Mouse (Mus musculus): ENCODE data around the gene Edem2.

The Edem2 gene

DNA sequence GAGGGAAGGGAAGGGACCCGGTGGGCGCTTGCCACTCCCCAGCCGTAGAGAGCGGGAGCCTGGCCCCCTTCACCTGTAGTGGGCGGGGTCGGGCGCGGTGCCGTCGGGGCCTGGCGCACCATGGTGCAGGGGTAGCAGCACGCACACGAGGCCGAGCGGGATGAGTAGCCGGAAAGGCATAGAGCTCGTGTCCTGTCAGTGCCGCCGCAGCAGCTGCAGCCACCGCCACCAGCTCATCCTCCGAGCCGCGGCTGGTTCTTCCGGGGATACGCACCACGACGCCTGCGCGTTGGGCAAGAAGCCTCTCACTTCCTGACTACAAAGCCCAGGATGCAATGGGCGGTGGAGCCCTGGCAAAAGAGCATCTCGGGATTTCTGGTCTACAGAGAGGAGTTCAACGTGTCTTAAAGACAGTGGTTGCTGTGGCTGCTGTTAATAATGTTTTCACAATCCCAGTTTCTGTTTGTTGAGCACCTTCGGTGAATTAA is at the start of gene Edem2:
TSS of gene Edem2 (minus strand) at position 318 of the 488 bp plus-strand sequence.
- in situ Hi-C loops (cut with MboI, MseI) = no loop called here

DNA sequence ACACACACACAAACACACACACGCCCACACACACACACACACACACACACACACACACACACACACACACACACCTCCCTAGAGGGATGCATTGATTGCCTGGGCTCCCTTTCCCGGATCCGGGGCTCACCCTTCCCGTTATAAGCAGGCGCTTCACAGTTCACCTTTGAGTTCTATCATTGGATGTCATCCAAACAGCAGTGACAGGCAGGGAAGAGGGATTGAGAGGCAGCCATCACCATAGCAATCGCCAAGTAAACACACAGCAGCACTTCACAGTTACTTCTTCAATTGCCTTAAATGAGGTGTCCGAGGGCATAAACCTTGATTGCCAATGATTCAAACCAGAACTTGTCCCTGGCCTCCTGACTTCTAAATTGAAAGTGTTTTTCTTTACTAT is 49.8 kb upstream of the Edem2 start:
- in situ Hi-C loops (cut with MboI, MseI) = loop anchor here (10.0 to 25.0 kb wide), 2 partner anchors 292 to 1524 kb away; partner anchors contain the start of gene Bpifb9a (in 1 of the 2)

DNA sequence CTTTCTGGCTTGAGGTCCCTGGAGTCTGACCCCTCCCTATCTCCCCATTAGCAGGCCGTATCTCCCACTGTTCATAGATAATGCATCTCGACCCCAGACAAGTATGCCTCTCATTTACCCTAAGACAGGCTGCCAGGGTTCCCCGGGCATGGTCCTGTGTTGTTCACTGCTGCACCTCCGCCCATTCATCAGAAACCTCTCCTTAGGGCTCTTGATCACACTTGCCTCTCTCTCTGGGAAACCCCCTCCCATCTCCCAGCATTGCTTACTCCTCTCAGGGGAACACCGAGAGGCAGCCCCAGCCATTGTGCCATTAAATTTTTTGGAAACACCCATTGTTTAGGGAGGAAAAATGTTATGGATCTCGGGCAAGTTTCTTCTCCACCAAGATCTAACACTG is 48.7 kb upstream of the Edem2 start:
- in situ Hi-C loops (cut with MboI, MseI) = loop anchor here (10.0 to 25.0 kb wide), 2 partner anchors 291 to 1523 kb away; partner anchors contain the start of gene Bpifb9a (in 1 of the 2)

DNA sequence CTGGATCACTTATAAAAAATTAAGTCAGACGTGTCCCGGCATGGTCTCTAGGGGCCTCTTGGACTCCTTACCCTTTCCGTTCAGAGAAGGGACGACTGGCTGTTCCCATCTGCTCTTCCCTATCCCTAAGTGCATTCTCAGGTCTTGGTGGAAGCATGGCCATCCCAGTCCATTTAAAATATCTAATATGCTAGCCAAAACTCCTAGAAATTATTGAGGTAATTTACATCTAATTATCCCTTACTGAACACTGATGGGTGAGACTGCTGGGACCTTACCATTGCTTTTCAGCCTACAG is 48.4 kb upstream of the Edem2 start:
- in situ Hi-C loops (cut with MboI, MseI) = loop anchor here (10.0 to 25.0 kb wide), 2 partner anchors 290 to 1523 kb away; partner anchors contain the start of gene Bpifb9a (in 1 of the 2)

DNA sequence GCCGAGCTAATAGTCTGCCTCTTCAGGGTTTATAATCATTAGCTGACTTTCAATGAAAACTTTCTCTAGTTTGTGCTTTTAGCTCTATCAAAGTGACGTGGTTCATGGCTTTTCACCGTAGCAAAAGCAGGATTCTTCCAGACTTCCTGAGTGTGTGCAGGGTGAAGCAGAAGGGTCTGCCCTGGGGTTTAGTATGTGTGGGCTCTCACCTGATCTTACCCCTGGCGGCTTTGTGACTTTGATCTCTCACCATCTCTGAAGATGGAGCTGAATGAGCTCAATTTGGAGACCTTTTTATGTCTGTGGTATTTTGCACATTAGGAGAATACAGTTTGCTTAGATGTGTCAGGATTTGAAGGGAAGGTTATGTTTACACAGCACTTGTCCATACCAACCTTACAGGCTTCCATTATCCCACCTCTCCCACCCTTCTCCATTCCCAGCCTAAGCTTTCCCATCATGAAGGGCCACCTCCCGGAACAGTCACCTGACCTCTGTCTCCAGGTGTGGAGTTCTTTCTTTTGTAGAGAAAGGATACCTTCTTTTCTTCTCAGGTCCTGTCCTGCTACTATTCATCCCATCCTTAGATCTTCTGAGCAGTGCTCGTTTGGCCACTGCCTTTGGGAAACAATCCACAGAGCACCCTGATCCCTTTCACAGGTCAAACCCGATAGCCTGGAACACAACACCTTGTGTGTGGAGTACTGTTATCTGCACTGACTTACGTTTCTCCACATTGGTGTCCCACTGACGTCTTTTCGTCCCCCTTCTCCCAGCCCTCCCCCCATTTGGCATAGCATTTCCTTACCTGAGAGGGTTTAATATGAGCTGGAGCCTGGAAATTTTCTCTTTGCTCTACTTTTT is 47.8 kb upstream of the Edem2 start:
- in situ Hi-C loops (cut with MboI, MseI) = loop anchor here (10.0 to 25.0 kb wide), 2 partner anchors 290 to 1522 kb away; partner anchors contain the start of gene Bpifb9a (in 1 of the 2)

DNA sequence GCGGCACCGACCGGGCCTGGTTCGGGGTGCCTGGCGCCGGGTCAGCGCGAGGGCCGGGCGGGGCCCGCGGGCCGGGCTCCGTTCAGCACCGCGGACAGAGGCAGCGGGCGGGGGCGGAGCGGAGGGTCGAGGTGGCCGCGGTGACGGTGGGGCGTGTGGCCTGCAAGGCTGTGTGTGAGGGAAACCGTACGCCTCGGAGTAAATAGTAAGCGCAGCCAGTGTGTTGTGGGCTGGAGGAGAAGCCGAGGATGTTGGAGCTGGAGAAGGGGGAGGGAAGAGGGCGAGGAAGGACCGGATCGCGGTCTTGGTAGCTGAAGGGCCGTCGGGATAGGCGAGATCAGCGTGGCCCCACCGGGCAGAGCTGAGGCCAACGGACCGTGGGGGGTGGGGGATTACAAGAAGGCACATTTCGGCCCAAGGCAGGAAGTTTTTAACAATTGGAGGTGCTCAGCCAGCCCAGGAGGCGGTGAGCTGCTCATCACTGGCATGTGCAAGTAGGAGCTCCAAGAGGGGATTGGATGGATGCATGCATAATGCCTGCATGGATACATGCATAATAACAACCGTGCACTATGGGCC is 46.5 kb upstream of the Edem2 start:
- in situ Hi-C loops (cut with MboI, MseI) = loop anchor here (10.0 to 25.0 kb wide), 2 partner anchors 288 to 1521 kb away; partner anchors contain the start of gene Bpifb9a (in 1 of the 2)

DNA sequence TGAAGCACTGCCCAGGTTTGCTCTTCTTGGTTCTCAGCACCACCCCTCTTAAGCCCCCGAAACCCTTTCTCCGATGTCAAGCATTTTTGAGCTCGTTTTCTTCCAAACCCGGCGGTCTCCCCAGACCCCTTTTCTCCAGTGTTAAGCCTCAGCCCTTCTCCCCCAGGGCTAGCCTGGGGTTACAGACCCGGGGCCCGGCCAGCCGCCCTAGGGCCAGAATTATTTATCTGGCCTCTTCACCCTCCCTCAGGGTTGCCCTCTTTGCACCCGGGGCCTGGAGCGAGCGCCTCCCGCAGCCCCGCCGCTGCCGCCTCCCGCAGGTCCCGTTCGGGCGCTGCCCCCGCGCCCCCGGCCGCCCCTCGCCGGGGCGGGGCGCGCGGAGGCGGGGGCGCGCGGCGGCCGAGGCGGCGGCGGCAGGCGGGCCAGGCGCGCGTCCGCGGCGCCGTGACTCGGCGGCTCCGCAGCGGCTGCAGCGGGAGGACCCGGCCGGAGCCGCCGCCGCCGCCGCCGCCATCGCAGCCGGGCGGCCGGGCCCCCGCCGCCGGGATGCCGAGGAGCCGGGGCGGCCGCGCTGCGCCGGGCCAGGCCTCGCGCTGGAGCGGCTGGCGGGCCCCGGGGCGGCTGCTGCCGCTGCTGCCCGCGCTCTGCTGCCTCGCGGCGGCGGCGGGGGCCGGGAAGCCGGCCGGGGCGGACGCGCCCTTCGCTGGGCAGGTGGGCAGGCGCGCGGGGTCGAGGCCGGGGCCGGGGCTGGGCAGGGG is 45.8 kb upstream of the Edem2 start, which contains the start of gene Mmp24:
TSS of gene Mmp24 (plus strand) at position 416 of the 758 bp plus-strand sequence.
- in situ Hi-C loops (cut with MboI, MseI) = loop anchor here (10.0 to 25.0 kb wide), 3 partner anchors 263 to 1520 kb away; partner anchors contain the start of genes Acss2 (in 1 of the 2), Bpifb9a (in 1 of the 2) and Ggt7 (in 1 of the 2)

DNA sequence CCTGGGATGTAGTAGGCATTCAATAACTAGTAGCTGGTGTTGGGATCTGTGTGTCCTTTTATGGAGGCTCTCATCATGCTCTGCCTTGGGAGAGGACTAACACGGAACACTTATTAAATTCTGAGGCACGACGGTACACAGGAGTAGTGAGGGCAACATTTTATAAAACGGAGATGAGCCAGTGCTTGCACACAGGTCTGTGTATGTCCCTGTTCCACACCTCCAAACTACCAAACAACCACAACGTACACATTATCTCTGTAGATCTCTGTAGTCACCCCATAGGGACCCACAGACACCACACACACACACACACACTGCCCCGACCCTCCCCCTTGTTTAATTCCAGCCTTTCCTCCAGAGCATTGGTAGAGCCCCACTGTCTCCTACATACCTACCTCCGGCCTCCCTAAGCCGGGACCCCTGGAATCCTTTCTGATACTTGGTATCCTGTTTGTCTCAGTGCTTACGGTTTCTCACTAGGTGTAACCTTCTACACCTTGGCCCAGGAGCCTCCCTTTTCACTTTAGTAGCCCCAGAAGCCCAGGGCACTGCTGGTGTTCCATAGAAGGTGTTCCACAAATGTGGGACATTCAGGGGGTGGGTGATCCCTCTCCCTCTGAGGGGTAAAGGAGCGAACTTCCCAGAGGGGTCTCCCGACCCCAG is 45.1 kb upstream of the Edem2 start:
- in situ Hi-C loops (cut with MboI, MseI) = loop anchor here in 1 of 2 experiments (10.0 to 25.0 kb wide), 2 partner anchors 262 to 1520 kb away; partner anchors contain the start of genes Acss2, Bpifb9a and Ggt7

DNA sequence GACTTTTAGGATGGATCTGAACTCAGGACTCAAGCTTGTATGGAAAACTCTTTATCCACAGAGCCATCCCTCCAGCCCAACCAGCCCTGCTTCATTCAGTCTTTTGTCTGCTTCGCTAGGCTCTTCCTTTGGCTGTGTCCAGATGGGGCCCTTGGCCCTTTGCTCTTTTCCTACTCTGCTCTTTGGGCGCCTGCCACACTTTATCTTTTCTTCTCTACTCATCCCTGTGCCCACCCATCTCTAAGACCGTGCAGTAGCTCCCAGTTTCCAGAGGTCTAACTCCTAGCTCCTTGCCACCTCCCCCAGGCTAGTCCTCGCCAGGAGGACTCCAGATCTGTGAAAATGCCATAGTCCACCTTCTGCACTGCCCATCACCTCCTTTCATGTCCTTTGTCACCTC is 44.4 kb upstream of the Edem2 start:
- in situ Hi-C loops (cut with MboI, MseI) = loop anchor here in 1 of 2 experiments (10.0 to 25.0 kb wide), 2 partner anchors 261 to 1519 kb away; partner anchors contain the start of genes Acss2, Bpifb9a and Ggt7

DNA sequence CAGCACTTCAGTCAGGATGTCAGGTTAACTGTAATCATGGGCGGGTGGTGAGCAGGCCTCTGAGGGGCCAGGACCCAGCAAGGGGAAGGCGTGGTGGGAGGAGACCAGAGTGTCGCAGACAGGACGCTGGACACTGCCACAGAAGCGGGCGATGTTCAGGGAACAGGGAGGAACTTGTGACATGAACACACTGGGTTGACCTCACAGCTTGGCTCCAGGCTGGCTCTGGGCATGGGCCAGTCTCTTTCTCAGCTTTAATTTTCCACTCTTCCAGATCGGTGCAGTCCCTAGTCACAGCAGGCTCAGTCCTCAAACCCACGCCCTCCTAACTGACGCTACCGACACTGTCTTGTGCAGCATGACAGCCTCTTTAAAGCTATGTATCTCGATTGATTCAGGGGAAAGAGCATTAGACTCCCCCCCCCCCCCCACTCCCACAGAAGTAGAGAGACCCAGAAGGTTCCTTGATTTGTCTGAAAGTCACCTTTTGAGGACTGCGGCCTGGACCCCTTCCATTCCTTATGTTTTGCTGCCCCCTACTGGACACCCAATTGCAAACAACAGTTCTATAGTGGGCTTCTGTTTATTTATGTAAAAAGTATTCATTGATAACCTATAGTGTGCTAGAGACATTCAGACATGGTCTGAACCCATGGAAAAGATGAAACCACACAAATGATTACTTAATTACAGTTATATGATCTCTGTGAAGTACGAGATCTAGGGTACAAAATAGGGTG is 35.6 kb upstream of the Edem2 start:
- in situ Hi-C loops (cut with MboI, MseI) = loop anchor here in 1 of 2 experiments (5.0 to 25.0 kb wide), 2 partner anchors 93 to 253 kb away; partner anchors contain the start of genes Acss2 and Ggt7

DNA sequence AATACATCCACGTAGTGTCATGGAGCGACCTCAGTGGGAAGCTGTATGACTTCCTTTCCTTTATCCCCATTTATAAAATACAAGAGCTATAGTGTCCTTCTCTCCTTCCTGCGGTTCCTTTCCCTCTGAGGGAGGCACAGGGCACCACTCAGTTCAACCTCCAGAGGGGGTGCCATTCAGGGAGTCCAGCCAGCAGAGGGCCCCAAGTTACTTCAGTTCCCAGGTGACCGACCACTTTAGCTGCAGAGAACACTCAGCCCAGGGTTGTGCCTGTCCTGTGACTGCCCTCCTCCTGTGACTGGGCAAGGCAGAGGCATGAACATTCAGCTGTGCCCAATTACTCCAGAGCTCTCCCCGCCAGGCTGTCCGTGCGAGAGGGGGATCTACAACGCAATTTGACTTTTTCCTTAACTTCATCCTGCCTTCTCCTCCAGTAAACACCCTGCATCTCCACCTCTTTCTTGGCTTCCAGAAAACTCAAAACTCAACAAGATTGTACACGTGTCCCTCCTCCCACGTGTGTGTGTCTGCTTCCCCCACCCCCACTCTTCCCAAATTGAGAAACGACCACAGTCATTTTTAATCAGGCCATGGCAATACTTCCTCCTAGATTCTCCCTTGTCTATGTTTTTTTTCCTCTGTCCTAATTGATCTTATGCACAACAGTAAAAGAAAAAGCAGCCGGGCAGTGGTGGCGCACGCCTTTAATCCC is 27.7 kb upstream of the Edem2 start:
- in situ Hi-C loops (cut with MboI, MseI) = loop anchor here in 1 of 2 experiments (25.0 kb wide), 1 partner anchor 245 kb away; the partner anchor contains the start of genes Acss2 and Ggt7

DNA sequence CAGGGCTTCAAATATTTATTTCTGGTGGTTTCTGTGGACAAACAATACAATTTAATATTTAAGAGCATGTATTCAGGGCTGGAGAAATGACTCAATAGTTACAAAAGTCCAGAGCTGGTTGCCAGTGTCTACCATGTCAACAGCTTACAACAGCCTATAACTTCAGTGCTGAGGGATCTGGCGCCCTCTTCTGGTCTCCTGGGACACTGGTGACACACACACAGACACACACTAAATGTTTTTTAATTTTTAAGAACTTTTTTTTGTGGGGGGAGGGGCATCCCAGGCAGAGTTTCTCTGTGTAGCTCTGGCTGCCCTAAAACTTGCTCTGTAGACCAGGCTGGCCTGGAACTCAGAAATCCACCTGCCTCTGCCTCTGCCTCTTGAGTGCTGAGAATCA is 26.5 kb upstream of the Edem2 start:
- in situ Hi-C loops (cut with MboI, MseI) = loop anchor here in 1 of 2 experiments (25.0 kb wide), 1 partner anchor 243 kb away; the partner anchor contains the start of genes Acss2 and Ggt7

DNA sequence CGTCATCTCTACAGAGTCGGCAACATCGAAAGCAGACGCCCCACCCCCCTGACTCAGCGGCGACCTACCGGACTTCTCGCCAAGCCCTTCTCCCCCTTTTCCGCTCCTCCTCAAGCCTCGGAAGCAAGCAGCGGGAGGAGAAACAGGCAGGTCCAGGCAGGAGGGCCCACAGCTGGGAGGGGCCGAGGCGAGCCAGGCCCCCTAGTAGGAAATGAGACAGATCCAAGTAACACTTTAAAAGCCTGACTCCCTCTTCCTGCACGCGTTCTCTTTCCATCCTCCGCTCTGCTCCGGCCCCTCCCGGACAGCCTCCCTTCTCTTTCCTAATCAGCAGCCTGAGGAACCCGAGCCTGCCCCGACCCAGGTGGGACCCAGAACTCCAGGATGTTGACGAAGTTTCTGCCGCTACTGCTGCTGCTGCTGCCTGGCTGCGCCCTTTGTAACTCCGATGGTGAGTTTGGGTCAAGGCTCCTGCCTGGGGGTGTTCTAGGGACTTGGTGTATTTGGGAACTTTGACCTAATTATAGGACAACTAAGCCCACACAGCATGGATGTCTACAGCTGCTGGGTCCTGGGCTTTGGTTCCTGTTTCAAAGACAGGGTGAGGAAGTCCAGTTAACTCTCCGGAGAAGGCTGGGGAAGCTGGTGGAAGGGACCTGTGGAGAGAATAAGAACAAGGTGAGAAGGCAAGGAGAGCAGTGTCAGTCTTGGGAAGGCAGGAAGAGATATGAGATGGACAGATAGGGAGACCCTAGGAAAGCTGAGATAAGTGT is 21.9 kb upstream of the Edem2 start, which contains the start of gene Procr:
TSS of gene Procr (plus strand) at position 104 of the 773 bp plus-strand sequence.
- in situ Hi-C loops (cut with MboI, MseI) = loop anchor here (5.0 to 25.0 kb wide), 2 partner anchors 79 to 239 kb away; partner anchors contain the start of genes Acss2 (in 1 of the 2) and Ggt7 (in 1 of the 2)

DNA sequence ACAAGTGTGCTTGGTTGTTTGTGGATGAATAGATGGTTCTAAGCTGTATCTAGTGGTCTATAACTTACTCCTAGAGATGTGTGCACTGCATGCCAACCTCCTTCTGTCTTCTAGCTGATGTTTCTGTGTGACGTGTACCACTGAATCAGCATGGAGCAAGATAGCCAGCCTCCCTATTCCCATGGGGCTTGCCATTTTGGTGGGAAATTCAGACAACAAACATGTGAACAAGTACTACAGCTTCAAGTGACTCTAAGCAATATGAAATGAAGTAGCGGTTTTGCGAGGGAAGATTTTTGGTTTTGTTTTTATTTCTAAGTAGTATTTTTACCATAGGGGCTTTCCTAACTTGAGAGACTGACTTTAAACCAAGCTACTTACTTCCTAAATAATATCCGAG is 20.1 kb upstream of the Edem2 start:
- in situ Hi-C loops (cut with MboI, MseI) = no loop called here

DNA sequence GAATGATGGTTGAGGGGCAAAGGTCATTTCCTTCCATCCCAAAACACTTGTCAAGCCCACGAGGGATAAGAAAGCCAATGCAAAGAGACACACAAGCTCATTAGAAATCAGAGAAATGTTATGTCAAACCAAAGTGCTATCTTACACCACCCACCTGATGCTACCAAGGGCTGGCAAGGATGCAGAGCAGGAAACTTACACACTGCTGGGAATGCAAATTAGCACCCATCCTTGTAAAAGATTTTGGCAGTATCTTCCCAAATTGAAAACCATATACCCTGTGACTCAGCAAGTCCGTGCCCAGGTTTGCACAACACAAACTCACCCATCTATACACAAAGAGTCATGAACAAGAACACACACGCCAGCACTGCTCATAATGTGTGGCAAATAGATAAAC is 16.2 kb upstream of the Edem2 start:
- in situ Hi-C loops (cut with MboI, MseI) = no loop called here

DNA sequence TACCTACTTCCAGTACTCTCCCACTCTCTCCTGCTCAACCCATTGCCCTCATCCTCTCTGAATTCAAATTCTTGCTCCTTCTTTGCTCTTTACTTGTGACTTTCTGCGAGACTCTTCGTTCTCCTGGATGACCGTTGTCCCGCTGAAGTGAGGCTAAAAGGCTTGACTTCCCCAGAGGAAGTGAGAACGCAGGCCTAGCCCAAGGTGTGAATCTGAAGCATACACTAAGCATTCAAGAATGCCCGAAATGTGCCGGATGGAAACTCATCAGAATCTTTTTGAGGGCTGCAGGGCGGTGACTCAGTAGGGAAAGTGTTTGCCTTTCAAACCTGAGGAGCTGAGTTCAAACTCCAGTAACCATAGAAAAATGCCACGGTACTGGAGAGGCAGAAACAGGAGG is 14.1 kb upstream of the Edem2 start:
- in situ Hi-C loops (cut with MboI, MseI) = no loop called here

DNA sequence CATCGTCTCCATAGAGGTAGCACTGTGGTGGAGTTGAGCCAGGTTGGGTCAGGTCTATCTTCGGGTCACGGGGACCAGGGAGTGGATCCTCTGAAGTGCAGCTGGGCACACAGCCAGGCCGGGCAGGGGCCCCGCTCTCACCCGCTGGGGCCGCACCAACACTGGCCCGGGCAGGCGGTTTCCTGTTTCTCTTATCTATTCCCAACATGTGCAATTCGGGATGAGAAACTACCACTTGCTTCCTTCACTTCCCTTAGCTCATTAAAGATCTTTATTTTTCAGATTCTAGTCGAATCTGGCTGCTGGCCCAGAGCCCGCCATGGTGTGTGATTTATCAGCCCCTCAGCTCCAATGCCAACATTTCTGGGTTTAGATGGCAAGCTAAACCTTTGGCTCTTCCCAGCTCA is 13.7 kb upstream of the Edem2 start:
- in situ Hi-C loops (cut with MboI, MseI) = no loop called here

DNA sequence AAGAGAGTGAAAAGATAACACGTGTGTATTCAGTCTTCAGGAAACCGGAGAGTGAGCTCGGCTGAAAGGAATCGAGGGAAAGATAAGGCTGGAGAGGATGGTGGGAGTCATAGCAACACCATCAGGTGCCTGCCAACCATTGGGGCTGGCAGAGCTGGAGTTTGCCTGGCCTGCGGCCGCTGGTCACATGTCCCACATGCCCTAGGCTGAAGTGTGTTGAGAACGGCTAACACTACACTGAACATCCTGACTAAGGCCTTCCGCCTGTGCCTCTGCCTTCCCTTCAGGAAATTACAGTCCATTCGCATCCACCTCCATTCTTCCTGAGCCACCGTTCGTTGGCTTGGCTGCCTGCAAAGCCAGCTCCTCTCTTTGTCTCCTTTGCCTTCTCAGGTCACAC is 12.9 kb upstream of the Edem2 start:
- in situ Hi-C loops (cut with MboI, MseI) = no loop called here
